Mouse (Mus musculus): Measurements from ENCODE around the gene Rab7b.
A peak's percentile ranks its signal among the peaks of the same experiment; 100 is the strongest.

Gene Rab7b

DNA sequence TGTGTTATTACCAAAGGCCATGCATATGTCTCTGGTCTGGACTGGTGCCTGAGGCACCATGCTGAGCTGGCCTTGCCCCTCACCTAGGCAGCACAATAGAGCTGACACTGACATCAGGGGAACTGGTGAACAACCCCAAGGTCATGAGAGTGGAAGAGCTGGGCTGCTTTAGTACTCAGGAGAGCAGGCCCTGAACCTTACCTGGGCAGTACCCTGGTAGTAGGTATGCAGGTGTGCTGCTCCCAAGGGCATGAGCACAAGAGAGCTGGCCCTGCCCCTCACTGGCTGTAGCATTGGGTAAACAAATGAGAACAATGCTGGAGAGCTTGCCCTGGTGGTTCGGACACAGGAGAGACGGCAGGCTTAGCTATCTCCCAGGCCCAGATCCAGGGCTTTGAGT lies 6.8 kb downstream of the Rab7b start:
- DNase-seq (ENCODE audit: low spot score) = no peak

DNA sequence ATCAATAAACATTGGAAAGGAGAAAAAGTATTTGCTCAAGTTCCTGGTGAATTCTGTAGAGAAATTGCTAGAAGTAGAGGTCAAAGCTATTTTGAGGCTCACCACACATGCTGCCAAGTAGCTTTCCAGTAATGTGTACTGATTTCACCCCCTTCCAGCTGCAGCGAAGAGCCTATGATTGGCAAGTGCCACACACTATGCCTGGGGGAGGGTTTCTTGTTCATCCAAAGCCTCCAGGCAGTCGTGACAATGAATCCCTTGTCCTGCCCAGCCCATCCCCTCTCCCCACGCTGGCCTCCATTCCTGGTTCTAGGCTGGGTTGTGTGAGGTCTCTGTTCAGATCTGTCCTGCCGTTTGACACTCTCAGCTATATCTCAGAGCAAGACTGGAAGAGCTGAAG lies 7.8 kb downstream of the Rab7b start:
- DNase-seq (ENCODE audit: low spot score) = no peak

DNA sequence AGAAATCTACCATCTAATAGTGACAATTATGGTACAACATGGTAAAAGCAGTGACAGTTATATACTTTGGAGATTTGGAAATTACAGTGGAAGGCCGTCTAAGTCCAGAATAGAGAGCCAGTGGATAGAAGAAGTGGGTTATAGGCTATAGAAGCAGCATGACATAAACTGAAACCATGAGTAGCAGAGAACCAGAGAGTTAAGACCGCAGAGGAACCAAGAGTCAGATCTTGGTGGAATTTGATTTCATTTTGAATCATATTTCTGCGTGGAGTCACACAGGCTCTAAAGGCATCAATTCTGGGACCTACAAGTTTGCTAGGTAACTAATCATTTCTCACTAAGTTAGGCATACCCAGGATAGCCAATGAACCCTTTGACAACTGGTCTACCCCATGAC lies 10.3 kb downstream of the Rab7b start:
- no peak for DNase-seq (ENCODE audit: low spot score)

DNA sequence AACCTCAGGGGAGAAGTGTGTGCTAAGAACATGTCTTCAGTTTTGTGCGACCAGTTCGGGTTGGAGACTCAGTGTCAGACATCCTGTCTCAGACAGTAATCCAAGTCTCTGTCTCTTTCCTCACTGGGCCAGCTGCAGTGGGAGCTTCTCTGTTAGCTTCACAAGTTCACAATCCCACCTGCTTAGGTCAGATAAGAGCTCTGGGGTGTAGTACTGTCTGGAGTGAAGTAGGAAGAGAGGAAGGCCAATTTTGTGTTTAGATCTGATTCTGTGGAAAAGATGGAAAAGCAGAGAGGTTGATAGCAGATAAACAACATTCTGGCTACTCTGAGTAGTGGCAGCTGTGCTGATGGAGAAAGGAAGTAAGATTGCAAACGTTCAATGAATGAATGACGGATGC lies 11.1 kb downstream of the Rab7b start:
- no peak for DNase-seq (ENCODE audit: low spot score)

DNA sequence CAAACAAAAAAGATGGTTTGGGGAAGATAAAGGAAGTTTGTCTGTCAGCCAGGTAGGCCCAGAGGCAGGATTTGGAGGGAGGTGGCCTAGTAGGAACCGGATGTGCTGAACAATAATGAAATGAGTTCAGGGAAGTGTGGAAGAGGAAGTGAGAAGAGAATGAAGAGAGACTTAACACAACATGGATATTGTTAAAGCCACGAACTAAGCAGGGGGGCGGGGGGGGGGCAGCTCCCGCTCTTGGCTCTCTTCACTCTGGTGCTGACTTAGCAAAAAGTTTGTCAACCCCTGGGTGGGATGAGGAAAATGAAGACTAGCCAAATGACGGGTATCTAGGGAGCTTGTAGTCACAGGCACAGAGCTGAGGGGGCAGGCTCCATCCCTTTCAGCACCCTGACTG lies 12.0 kb downstream of the Rab7b start:
- no peak for DNase-seq (ENCODE audit: low spot score)

DNA sequence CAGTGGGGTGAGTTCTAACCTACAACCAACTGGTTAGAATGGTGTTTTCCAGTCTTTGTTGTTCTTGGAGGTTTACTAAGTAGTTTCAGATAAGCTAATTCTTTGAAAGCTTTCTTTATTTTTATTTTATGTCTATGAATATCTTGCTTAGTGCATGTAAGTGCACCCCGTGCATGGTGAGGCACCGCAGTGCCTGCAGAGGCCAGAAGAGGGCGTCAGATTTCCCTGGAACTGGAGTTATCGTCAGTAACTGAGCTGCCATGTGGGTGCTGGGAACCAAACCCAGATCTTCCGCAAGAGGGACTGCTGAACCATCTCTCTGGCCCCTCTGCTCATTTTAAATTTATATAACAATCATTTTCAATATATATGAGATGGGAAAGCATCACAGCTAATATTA lies 12.9 kb downstream of the Rab7b start:
- DNase-seq (ENCODE audit: low spot score) = no peak

DNA sequence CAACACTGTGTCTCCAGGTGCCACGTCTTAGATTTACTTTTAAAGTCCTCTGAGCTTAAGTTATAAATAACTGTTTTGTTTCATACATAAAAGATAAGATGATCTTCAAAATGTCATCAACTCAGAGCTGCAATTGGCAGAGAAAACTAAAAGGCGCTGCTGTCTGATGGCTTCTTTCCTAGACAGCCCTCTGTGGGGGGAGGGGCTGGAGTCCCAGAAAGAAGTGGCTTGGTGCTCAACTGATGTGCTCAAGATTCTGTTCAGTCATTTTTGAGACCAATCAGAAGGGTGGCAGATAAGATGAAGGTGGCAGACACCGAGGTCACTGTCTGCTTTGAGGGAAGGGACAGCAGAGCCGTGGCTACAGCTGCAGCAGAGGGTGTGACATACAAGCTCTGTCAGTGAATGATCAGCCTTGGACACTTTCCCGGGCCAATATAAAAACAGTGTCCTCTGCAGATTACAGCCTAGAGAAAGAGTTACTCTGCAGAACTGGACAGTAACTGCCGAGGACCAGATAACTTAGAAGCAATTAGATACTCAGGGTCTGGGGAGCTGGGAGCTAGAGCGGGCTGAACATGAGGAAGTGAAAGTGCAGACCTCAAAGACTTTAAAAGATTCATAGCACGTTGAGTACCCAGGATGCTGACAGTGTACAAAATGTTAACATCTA lies 13.7 kb downstream of the Rab7b start:
- DNase-seq (ENCODE audit: low spot score) = no peak

DNA sequence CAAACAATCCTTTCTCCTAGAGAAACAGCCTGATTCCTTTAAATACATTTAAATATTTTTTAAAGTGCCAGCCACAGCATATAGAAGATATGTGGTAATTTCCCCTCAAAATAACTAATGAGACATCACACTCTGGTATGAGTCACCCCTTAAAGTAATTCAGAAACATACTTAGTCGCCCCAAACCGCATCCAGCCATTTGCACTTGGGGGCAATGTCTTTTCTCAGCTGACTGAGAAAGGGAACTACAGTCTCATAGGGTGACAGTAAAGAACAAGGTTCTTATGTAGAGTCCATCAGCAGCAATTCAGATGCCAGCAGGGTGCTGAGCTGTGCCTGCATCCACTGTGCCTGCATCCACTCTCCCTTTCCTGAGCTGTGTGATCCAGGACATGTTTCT lies 15.0 kb downstream of the Rab7b start:
- DNase-seq (ENCODE audit: low spot score) = no peak

DNA sequence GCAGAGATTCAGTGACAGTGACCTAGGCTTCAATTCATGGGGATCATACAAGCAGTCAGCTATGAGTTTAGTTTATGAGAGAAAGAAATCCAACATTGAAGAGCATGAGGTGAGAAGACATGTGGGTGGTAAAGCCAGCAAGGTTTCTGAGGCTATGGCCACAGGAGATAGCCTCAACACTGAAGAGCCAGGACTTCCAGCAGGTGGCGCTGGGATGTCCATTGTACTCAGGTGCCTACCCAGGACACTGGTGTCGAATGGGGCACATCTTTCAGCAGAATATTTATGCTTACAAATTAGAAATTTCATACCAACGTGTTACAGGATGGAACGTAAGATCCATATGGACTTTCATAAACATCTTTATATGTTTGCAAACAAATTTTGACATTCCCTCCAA lies 19.8 kb downstream of the Rab7b start:
- DNase-seq (ENCODE audit: low spot score) = peak; percentile 70

DNA sequence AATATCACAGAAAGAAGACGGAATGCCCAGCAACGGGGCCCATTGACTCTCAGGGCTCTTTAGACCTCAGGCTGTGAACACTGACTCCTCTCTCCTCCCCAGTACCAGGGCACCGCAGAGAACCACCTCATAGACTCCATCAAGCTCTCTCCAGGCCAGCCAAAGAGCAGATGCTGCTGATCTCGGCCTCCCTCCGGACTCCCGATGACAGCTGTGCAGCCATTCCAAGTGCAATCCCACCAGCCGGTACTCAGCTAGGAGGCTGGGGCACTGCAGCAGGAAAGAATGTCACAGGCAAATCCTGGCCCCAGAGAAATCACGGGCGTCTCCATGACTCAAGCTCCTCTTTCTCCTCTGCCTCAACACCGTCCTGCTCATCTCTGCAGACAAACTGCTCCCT lies 23.0 kb downstream of the Rab7b start:
- DNase-seq (ENCODE audit: low spot score) = no peak

DNA sequence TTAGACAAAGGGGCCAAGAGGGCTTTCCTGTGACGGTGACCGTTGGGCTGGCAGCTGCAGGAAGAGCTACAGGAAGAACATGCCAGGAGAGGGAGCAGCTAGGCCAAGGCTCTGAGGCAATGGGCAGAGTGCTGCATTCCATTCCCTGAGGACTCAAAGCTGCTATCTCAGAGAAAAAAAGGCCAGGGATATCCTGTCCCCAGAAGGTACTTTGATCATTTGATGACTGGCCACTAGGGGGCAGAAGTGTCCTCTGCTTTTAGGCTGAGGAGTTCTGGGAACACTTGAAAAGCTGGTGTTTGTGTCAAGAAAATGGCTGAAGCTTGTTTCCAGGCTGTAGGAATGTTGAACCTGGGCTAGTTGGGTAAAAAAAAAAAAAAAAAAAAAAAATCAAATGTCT lies 23.9 kb downstream of the Rab7b start:
- DNase-seq (ENCODE audit: low spot score) = peak; percentile 90

DNA sequence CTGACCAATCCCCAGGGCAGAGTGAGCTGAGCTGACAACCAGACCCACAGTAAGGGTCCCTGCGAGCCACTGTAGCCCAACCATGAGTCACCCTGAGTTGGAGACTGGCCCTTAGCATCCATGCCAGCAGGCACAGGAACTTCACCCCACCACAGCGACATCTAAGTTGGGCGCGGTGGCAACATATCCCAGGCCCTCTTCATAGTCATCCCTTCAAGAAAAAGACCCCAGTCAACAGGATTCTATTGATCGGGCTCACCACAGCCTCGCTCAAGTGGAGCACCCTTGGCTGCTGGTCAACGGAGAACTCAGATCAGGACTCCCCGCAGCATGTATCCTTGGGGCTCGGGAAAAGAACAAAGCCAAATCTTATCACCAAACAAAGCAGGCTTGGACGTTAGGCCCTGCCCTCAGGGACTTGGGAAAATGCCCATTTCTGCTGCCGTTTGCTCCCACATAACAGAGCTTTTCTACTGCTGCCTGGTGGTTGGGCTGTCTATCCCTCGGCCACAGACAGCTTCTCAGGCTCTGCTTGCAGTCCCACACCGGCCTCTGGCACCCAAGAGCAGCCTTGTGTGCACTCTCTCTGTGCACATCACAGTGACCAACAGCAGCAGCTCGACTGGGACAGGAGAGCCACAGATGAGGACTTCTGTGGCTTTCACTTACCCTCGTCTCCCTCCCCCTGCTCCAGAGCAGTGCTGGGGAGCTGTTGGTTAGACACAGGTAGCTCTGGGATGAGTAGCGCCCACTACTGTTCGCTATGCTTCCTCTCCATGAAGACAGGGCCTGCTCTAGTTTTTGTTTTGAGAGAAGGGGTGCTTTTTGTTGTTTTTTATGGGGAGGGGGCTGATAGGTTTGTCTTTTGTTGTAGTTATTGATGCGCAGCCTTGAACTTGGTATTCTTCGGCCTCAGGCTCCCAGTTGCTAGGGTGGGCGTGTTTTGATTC lies 26.2 kb downstream of the Rab7b start:
- no peak for DNase-seq (ENCODE audit: low spot score)

DNA sequence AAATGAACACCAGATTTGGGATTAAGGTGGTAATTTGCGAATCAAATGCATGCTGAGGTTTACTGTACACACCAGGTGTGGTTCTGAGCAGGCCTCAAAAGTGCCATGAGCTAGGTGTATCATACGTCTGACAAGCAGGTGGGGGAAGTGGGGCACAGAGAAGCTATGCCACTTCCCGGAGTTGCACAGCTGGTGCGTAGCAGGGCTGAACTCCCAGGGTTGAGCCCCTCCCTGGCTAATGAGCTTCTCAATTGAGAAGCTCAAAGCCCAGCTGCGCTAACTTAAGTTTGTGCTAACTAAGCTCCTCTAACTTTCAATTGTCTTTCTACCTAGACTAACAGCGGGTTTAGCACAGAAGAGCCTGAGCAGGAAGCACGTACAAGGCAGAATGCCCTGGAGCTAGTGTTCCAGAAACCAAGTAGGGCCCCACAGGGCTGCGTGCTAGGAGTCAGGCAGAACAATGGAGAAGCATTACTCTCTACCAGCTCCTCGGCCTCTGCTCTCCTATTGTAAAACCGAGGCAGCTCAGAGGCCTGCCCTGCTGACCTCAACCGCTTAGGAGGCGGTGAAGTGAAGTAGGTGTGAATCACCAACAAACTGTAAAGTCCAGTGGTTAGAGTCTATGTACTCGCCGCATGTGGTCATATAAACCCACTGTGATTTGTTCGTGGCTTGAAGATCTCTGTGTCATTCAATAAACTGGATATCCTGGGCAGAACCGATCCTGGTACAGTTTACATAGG lies 30.6 kb downstream of the Rab7b start:
- no peak for DNase-seq (ENCODE audit: low spot score)

DNA sequence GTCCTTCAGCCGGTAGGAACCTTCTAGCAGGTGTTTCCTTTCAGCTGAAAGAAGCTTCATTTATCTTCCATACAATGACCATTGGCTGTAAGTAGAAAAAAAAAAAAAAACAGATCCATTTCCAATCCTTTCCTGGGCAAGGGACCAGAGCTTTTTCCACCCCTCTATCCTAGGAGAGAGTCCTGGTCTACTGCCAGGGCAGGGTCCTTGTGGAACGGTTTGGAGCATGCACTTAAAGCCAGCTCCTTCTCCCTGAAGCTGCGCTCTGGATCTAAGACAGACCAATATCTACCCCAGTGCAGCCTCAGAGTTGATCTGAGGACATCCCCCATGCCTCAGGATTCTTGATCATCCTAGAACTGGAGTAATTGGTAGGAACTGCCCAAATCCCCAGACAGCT lies 33.5 kb downstream of the Rab7b start:
- DNase-seq (ENCODE audit: low spot score) = no peak

DNA sequence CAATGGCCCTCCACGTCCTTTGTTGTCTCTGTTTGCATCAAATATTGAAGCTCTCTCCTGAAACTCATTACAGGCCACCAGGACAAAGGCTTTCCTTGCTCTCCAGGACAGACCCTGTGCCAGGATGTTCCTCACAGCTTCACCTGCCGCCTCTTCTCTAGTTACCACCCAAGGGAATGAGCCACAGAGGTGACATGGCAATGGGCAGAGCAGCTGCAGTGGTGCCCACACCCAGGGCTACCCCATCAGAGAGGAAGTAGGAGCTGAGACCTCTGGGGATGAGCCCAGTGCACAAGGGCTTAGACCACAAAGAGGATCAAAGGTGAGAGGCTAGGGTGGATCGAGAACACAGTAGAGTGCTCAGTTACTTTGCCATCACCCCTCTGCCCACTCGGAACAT lies 35.1 kb downstream of the Rab7b start:
- no peak for DNase-seq (ENCODE audit: low spot score)

DNA sequence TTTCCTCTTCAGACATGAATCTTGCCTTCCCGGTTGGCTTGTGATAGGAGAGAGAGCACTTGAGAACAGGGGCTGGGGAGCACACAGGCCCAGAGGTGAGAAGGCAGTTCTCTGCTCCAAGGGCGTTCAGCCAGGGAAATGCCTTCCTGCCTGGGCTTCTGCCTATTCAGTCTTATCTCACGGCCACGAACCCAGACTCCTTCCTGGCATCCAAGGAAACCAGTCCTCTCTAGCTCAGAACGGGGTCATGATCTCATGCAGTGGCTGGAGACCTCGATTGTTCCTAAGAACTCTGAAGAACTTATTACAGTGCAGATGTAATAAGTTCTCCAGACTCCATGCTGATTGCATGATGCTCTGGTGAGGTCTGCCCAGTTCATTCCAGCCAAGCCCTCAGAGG lies 38.1 kb downstream of the Rab7b start:
- no peak for DNase-seq (ENCODE audit: low spot score)

DNA sequence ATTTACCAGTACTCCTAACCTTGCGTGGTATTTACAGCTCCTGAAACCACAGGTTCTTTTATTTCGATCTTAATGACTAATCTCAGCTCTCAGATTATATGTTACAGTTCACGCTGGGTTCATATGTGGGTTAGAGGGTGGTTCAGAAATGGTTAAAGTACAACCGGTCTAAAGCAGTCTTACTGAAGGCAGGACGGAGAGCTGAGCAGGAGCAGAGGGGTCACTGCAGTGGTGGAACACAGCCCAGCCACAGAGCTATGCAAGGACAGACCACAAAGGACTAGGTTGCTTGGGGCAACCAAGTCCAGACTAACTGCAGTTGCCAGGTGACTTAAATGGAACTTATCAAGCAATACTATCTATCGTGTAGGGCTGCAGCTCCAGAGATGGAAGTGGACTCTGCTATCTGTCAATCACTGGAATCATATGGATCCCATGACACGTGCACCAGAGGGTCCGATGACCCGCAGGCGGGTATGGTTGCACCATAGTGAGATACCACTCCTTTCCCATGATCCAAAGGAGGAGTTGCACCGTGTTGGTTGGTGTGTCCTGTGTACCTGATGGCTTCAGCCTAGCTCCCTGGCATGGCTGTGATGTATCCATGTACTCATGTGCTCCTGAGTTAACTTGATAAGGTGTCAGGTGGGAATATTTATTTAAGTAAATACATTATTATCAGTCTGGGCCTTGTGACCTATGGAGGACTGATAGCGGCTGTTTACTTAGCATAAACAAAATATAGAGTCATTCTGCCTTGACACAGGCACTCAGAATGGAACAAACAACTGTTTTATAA lies 42.3 kb downstream of the Rab7b start:
- DNase-seq (ENCODE audit: low spot score) = no peak

DNA sequence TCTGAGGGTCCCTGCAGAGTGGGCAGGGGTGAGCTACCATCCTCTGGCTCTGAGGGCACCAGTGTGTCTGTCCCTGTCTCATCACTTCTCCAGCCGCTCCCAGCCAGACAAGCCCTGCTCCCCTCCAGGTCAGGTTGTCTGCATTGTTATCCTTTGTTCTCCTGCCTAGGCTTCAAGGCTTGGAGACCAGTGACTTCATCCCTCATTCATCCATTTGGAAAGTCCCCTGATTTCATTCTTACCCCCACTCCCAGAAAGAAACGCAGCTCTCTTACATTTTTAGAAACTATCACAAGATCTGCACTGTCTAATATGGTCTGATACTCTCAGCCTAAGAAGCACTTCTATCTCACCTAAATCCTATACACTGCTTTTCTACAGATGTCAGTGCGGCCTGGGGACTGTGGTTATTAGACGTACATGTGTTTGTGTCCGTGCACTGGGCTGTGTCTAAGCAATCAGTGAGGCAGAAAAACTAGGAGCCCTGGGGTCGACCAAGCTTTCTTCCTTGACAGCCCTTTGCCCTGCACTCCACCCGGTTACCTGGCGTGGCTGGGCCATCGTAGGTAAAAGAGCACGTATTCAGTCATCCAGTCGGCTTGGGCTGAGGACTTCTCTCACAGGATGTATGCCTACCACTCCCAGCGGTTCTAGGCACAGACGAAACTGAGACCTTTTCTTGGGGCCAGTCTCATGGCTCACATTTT lies 45.1 kb downstream of the Rab7b start:
- no peak for DNase-seq (ENCODE audit: low spot score)

DNA sequence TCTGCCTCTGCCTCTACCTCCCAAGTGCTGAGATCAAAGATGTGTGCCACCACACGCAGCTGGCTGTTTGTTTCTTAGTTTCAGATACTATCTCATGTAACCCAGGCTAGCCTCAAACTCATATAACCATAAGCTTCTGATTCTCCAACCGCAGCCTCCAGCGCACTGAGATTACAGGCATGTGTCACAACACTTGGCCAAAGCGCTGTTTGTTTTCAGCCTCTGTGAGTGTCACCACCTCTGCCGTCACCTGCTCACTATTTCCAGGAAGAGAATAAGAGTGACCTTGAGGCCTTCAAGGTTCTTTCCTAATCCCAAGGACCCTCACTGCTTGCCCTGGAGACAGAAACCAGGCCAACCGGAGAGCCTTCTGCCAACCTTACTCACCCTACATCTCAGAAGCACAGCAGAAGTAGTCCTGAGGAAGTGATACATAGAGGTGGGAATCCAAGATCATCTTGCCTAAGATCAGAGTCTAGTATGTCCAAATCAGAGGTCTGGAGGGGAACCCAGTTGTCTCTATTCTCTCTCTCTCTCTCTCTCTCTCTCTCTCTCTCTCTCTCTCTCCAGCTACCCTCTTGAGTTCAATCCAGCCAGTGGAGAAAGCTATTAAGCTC lies 46.3 kb downstream of the Rab7b start:
- no peak for DNase-seq (ENCODE audit: low spot score)

DNA sequence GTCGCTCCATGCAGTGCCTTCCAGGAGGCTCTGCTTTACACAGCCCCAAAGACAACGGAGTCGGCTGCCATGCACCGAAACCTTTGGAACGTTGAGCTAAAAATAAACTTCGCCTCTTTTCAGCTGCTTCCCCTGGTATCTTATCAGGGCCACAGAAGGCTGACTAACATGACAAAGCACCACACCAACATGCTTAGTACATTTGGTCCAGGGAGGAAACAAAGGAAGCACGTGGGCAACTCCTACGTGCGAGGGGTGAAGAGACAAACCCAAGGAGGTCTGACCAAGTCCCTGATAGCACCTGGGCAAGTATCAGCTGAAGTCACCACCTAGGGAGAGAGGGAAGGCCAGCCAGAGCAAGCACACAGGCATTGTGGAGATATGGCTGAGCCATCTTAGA lies 48.0 kb downstream of the Rab7b start:
- no peak for DNase-seq (ENCODE audit: low spot score)

DNA sequence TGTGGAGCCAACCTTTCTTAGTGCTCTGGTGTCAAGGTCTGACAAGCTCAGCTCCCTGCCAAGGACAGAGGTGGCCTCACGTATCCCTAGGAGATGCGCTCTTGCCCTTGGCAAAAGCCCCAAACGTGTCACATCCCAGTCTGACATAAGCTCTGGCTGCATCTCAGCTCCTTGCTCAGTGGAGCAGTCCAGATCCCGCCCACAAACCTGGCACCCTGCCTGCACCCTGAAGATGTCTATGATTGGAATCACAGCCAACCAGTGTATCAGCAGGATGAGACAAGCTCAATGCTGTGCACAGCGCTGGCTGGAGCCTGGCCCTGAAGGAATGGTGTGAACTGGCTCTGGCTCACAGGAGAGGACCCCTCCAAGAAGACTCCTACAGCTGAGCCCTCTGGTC lies 48.8 kb downstream of the Rab7b start:
- DNase-seq (ENCODE audit: low spot score) = peak; percentile 61

All from lung, postnatal 25 days (tissue).